Mouse (Mus musculus) liver, embryonic 14.5 days (tissue): ENCODE measurements around the gene Itgae. TPM values are rescaled to one million over a fixed set of nuclear protein-coding genes. Genes with fewer than 3 reads are reported as not detected.

Experiments
- ATAC-seq: fragments of 200-750 bp; cut with Nextera tagmentation; 2 replicates; pipeline ENCODE4 v1.8.0; 2017; ENCODE audit warnings: moderate number of reproducible peaks, mild to moderate bottlenecking, moderate library complexity; ENCODE audit not compliant: insufficient read depth
- DNase-seq, 3 experiments: peaks; one replicate each; pipeline ENCODE4 v3.0.0-alpha.2; 2012 to 2013; ENCODE audit warnings: low read depth in 3 of 3, low spot score in 3 of 3
- H3K27ac ChIP-seq: fragments of 300-500 bp; sonication (generic); 2 replicates; pipeline ENCODE4 v1.5.1; 2014; ENCODE audit warnings: moderate library complexity, mild to moderate bottlenecking, control low read depth, inconsistent platforms
- H3K27me3 ChIP-seq: fragments of 300-500 bp; sonication (generic); 2 replicates; pipeline ENCODE4 v1.6.1; 2014; ENCODE audit warnings: mild to moderate bottlenecking, low read length, moderate library complexity; ENCODE audit not compliant: control insufficient read depth, insufficient read depth
- H3K36me3 ChIP-seq: fragments of 300-500 bp; sonication (generic); replicated peaks from 2 replicates; pipeline ENCODE4 v1.6.1; 2014; ENCODE audit warnings: low read depth; ENCODE audit not compliant: control insufficient read depth, insufficient read depth
- H3K4me1 ChIP-seq, 2 experiments: fragments of 200-500 bp in 1 of 2; fragments of 300-500 bp in 1 of 2; sonication (generic) in 1 of 2; replicated peaks; 2 replicates each; pipeline ENCODE4 v1.6.1; 2012 to 2014; ENCODE audit warnings: antibody characterized with exemption in 1 of 2, inconsistent platforms in 1 of 2, low read length in 1 of 2; ENCODE audit not compliant: control insufficient read depth in 2 of 2, insufficient read depth in 2 of 2
- H3K4me2 ChIP-seq: fragments of 300-500 bp; sonication (generic); 2 replicates; pipeline ENCODE4 v1.6.1; 2014; ENCODE audit warnings: low read depth, mild to moderate bottlenecking, control low read depth, moderate library complexity
- H3K4me3 ChIP-seq, 2 experiments: fragments of 200-500 bp in 1 of 2; fragments of 300-500 bp in 1 of 2; sonication (generic) in 1 of 2; 2 replicates each; pipeline ENCODE4 v1.5.1; 2012 to 2014; ENCODE audit warnings: low read depth in 2 of 2, low read length in 2 of 2, mild to moderate bottlenecking in 2 of 2, control low read depth in 1 of 2, inconsistent platforms in 1 of 2, moderate library complexity in 1 of 2; ENCODE audit not compliant: insufficient read depth in 1 of 2
- H3K9ac ChIP-seq: fragments of 300-500 bp; sonication (generic); replicated peaks from 2 replicates; pipeline ENCODE4 v1.6.1; 2014; ENCODE audit warnings: mild to moderate bottlenecking, control low read depth, moderate library complexity
- H3K9me3 ChIP-seq: fragments of 300-500 bp; sonication (generic); 2 replicates; pipeline ENCODE4 v1.6.1; 2016; ENCODE audit warnings: low read length, mixed read lengths; ENCODE audit not compliant: control insufficient read depth
- CTCF ChIP-seq: IDR thresholded peaks from 2 replicates; pipeline ENCODE4 v1.5.1; 2016; ENCODE audit warnings: antibody characterized with exemption, low read depth, control low read depth
- EP300 ChIP-seq: IDR thresholded peaks from 2 replicates; pipeline ENCODE4 v1.6.1; 2016; ENCODE audit warnings: antibody characterized with exemption, low read depth
- WGBS: fragments of 180-500 bp; shearing (Covaris S2); extraction: QIAGEN DNeasy Blood & Tissue Kit; methylation state at CpG from one replicate; pipeline ENCODE4 v1.1.7; 2014; ENCODE audit not compliant: insufficient replicate concordance; 5-methylcytosine and 5-hydroxymethylcytosine counted together
- polyA plus RNA-seq, 2 experiments: library from polyadenylated mRNA; depleted of rRNA in 1 of 2; stranded (reverse) in 1 of 2; unstranded in 1 of 2; fragments of >200 nt; fragmentation: Nextera tagmentation in 1 of 2; extraction: Ambion mirVana in 1 of 2; gene quantifications; 2 replicates each; pipeline versions ENCODE4 v1.2.1 to v1.2.3; 2012 to 2014

Itgae gene
- polyA plus RNA-seq, 2 experiments, result 0.03 TPM

GRCm38 (mm10) chr11:73159957-73160810 lies 69.8 kb downstream of the Itgae start, which contains the start of gene P2rx5:
Gene P2rx5 (plus strand): TSS chr11:73160421.
- WGBS, result 3% methylated on average over 49 of the region's 49 CpGs
- ATAC-seq (peak; percentile 37; the same call in 1 of the 2 replicates), DNase-seq (no peak)
- H3K4me1 ChIP-seq, result peaks cover 0 to 2% of the 10 kb centered on the region in 2 experiments; a peak in 1 of 4 replicates
- H3K9me3 ChIP-seq, result no peaks in the 10 kb centered on the region
- H3K27me3 ChIP-seq, result peaks cover 19% of the 10 kb centered on the region
- H3K27ac ChIP-seq, result no peak within 1 kb of the TSS
- H3K9ac ChIP-seq, result no peak within 1 kb of the TSS
- H3K4me3 ChIP-seq, result peak within 1 kb of the TSS; percentile 17 to 38; a peak in 3 of 4 replicates
- H3K36me3 ChIP-seq, result no peaks in the 10 kb centered on the region
- peak within 1 kb of the TSS; percentile 57 for H3K4me2 ChIP-seq
- TF ChIP-seq CTCF (no peak), EP300 (no peak)

DNA sequence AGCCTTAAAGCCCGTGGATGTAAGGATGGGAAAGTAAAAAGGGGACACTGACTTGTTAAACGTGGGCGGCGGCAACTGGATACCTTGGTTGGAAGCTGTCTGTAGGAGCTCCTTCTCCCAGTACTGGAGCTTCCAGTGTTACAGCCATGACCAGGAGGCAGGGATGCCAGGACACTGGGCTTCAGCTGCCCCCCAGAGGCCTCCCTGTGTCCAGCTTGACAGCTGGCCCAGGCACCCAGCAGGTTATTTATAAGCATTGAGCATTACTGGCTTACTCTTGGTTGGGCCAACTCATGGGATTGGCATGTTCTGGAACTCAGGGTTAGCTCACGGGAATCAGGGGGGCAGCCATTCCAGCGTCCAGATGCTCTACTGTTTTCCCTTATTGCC lies 70.4 kb downstream of the Itgae start:
- Histone ChIP-seq H3K9ac (no peak overlapping the region), H3K4me2 (peak overlapping the region; percentile 57), H3K4me1 (peaks cover 0 to 2% of the 10 kb centered on the region in 2 experiments; a peak in 1 of 4 replicates), H3K27me3 (peaks cover 19% of the 10 kb centered on the region), H3K9me3 (no peaks in the 10 kb centered on the region), H3K27ac (no peak overlapping the region), H3K36me3 (no peaks in the 10 kb centered on the region), H3K4me3 (0 out of 4 replicates have a peak overlapping the region, but pooled peaks of 1 of the 2 experiments have one; percentile 13)
- DNase-seq, result no peak
- 0 out of 2 replicates have a peak, but pooled peaks have one; percentile 3 for ATAC-seq
- no peak for TF ChIP-seq EP300
- WGBS, result 25% methylated on average over 6 of the region's 6 CpGs

- TF ChIP-seq CTCF (no peak), EP300 (no peak)
- H3K9me3 ChIP-seq, result no peaks in the 10 kb centered on the region
- peaks cover 0 to 2% of the 10 kb centered on the region in 2 experiments; a peak in 1 of 4 replicates for H3K4me1 ChIP-seq
- no peak overlapping the region for H3K9ac ChIP-seq
- H3K27ac ChIP-seq, result no peak overlapping the region
- DNase-seq, result no peak
- H3K36me3 ChIP-seq, result no peaks in the 10 kb centered on the region
- WGBS, result 65% methylated on average over 4 of the region's 4 CpGs
- no peak overlapping the region for H3K4me3 ChIP-seq
- H3K27me3 ChIP-seq, result peaks cover 19% of the 10 kb centered on the region
- H3K4me2 ChIP-seq, result no peak overlapping the region
- ATAC-seq, result no peak
Observed at GRCm38 (mm10) chr11:73161616-73162015, 71.2 kb downstream of the Itgae start.

- TF ChIP-seq EP300 (no peak), CTCF (no peak)
- no peak overlapping the region for H3K4me3 ChIP-seq
- H3K27me3 ChIP-seq, result peaks cover 19% of the 10 kb centered on the region
- no peak for DNase-seq
- H3K9me3 ChIP-seq, result no peaks in the 10 kb centered on the region
- H3K4me2 ChIP-seq, result no peak overlapping the region
- H3K9ac ChIP-seq, result no peak overlapping the region
- no peak overlapping the region for H3K27ac ChIP-seq
- ATAC-seq, result no peak
- H3K4me1 ChIP-seq, result peaks cover 0 to 2% of the 10 kb centered on the region in 2 experiments; a peak in 1 of 4 replicates
- WGBS, result 17% methylated on average over 5 of the region's 5 CpGs
- H3K36me3 ChIP-seq, result no peaks in the 10 kb centered on the region
Observed at GRCm38 (mm10) chr11:73162284-73162683, 71.9 kb downstream of the Itgae start.

- Histone ChIP-seq H3K4me1 (peaks cover 0 to 2% of the 10 kb centered on the region in 2 experiments; a peak in 1 of 4 replicates), H3K4me3 (no peak overlapping the region), H3K27ac (no peak overlapping the region)
Observed at GRCm38 (mm10) chr11:73168071-73168470, 77.7 kb downstream of the Itgae start.

More at GRCm38 (mm10) chr11:73168071-73168470, 77.7 kb downstream of the Itgae start:
- TF ChIP-seq CTCF, result no peak
- no peak for TF ChIP-seq EP300
- Histone ChIP-seq H3K9ac (no peak overlapping the region), H3K27me3 (no peaks in the 10 kb centered on the region), H3K9me3 (no peaks in the 10 kb centered on the region), H3K4me2 (no peak overlapping the region), H3K36me3 (no peaks in the 10 kb centered on the region)
- DNase-seq (no peak), ATAC-seq (no peak)
- 73% methylated on average over 8 of the region's 8 CpGs for whole genome bisulfite sequencing
